Mouse (Mus musculus): Measurements from ENCODE around the gene Tmed5. TPM values are rescaled to one million over a fixed set of nuclear protein-coding genes. Genes with fewer than 3 reads are reported as not detected.

The Tmed5 gene
- total and polyA plus RNA-seq, 2 experiments from 2014 or later, result 23.4 to 26.4 TPM

DNA sequence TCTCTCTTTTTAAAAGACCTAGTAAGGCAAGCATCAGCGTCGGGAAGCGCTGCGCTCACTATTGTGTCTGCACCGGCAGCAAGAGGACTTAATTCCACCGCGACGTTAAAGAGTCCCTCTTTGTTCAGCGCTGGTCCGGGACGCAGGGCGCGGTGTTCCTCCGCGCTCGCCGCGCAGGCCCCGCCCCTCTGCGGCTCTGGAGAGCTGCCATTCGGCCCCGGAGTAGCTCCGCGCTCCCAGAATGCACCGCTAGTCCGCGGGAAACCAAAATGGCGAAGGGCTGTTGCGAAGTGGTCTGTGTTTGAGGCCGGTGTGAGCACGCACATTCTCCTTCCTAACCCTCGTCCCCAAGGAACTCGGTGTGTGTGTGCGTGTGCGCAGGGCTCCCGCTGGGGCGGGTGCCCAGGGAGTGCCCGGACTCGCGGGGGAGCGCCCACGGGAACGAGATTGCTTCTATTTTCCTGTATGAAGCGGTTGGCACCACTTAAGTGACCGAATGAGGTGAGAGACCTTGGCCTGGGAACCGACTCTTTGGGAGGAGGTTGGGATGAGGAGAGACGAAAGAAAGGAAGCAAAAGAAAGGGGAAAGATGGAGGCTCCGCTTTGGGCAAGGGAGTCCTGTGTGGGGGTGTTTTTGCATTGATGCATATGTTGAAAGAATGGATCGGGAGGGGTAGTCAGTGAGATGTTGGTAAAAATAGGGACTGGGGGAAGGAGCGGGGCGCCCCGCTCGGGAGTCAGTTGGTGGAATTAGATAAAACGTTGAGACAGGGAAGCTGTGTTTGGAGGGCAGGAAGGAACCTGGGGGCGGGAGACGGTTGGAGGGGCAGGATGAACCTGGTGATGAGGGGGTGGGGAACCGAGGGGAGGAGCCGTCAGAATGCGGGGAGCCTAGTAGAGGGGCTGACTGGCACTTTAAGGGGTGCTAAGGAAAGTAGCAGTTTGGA is 66.7 kb downstream of the Tmed5 start, which contains the start of gene Mtf2:
Gene Mtf2, plus strand, starts transcription at position 210 of the 947 bp plus-strand sequence.
- H3K4me1 ChIP-seq (ENCODE audit: insufficient read depth, low read length), result no peaks in the 10 kb centered on the region
- DNase-seq (ENCODE audit: low spot score) (peak; percentile 99), ATAC-seq (ENCODE audit: low FRiP score) (peak; percentile 96)
- H3K27ac ChIP-seq (ENCODE audit: low read depth, low read length), result peak within 1 kb of the TSS; percentile 98
- H3K36me3 ChIP-seq (ENCODE audit: insufficient read depth, low read length), result no peaks in the 10 kb centered on the region; the same call in 1 of the 2 replicates
- no peaks in the 10 kb centered on the region for H3K9me3 ChIP-seq (ENCODE audit: low read length)
- under 1% methylated on average over 59 of the region's 59 CpGs for WGBS
- peak within 1 kb of the TSS; percentile 54 for H3K4me2 ChIP-seq (ENCODE audit: low read depth, low read length, poor library complexity, severe bottlenecking)
- H3K27me3 ChIP-seq (ENCODE audit: insufficient read depth, low read length), result no peaks in the 10 kb centered on the region
- H3K9ac ChIP-seq (replicated peaks; ENCODE audit: low read length, poor library complexity, severe bottlenecking), result peak within 1 kb of the TSS; percentile 100
- H3K4me3 ChIP-seq (ENCODE audit: low read depth, low read length), result peak within 1 kb of the TSS; percentile 95
- peak; percentile 45 for TF ChIP-seq CTCF (IDR thresholded peaks at IDR 0.05)

DNA sequence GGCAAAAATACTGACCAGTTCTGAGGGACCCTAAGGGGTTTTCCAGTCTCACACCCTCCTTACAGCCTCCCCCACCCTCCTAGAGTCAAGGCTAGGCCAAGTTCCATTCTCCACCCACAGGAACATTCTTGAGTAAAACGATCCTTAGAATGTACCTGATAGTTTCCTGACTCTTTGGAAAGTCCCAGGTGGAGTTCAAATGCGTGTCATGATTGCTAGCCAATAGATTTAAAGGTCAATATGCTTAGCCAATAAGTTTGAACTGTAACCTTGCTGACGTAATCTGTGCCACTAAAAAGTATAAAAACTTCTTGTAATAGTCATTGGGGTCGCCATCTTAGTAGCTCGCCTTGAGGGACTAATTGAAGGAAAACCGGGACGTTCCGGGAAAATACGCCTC is 72.0 kb downstream of the Tmed5 start:
- Histone ChIP-seq H3K9ac (replicated peaks; ENCODE audit: low read length, poor library complexity, severe bottlenecking) (no peak overlapping the region), H3K27ac (ENCODE audit: low read depth, low read length) (no peak overlapping the region), H3K4me1 (ENCODE audit: insufficient read depth, low read length) (no peaks in the 10 kb centered on the region), H3K36me3 (ENCODE audit: insufficient read depth, low read length) (no peaks in the 10 kb centered on the region), H3K27me3 (ENCODE audit: insufficient read depth, low read length) (no peaks in the 10 kb centered on the region), H3K4me2 (ENCODE audit: low read depth, low read length, poor library complexity, severe bottlenecking) (no peak overlapping the region), H3K4me3 (ENCODE audit: low read depth, low read length) (no peak overlapping the region), H3K9me3 (ENCODE audit: low read length) (no peaks in the 10 kb centered on the region)
- DNase-seq (ENCODE audit: low spot score) (no peak), ATAC-seq (ENCODE audit: low FRiP score) (no peak)
- WGBS, result 94% methylated on average over 9 of the region's 9 CpGs
- no peak for TF ChIP-seq CTCF (IDR thresholded peaks at IDR 0.05)

Other genes starting within 250 kb of the Tmed5 start
- 128 and 189 TPM in 2 replicates for gene Rpl5, start 232.1 kb downstream of the Tmed5 start, total RNA-seq (2014; rRNA removed)
- gene Rpl5, start 232.1 kb downstream of the Tmed5 start, polyA plus RNA-seq (2015; fragmentation: Nextera tagmentation; extraction: Ambion mirVana), result 62.2 and 63.1 TPM in 2 replicates
- gene Fam69a, start 145.5 kb downstream of the Tmed5 start, total RNA-seq (2014; rRNA removed), result 16.2 and 24.6 TPM in 2 replicates
- 77.4 and 79.7 TPM in 2 replicates for gene Fam69a, start 145.5 kb downstream of the Tmed5 start, polyA plus RNA-seq (2015; fragmentation: Nextera tagmentation; extraction: Ambion mirVana)
- gene Mtf2, start 66.9 kb downstream of the Tmed5 start, total RNA-seq (2014; rRNA removed), result 57.9 and 60.0 TPM in 2 replicates
- 54.7 and 55.0 TPM in 2 replicates for gene Mtf2, start 66.9 kb downstream of the Tmed5 start, polyA plus RNA-seq (2015; fragmentation: Nextera tagmentation; extraction: Ambion mirVana)
- 0.66 and 1.1 TPM in 2 replicates for gene Ccdc18, start 255 bp upstream of the Tmed5 start, total RNA-seq (2014; rRNA removed)
- gene Ccdc18, start 255 bp upstream of the Tmed5 start, polyA plus RNA-seq (2015; fragmentation: Nextera tagmentation; extraction: Ambion mirVana), result 1.4 and 2.0 TPM in 2 replicates
- gene Dr1, start 136.3 kb upstream of the Tmed5 start, total RNA-seq (2014; rRNA removed), result 35.1 and 45.7 TPM in 2 replicates
- gene Dr1, start 136.3 kb upstream of the Tmed5 start, polyA plus RNA-seq (2015; fragmentation: Nextera tagmentation; extraction: Ambion mirVana), result 39.3 and 40.2 TPM in 2 replicates
- 6.5 and 6.8 TPM in 2 replicates for gene Pigg, start 180.0 kb upstream of the Tmed5 start, total RNA-seq (2014; rRNA removed)
- gene Pigg, start 180.0 kb upstream of the Tmed5 start, polyA plus RNA-seq (2015; fragmentation: Nextera tagmentation; extraction: Ambion mirVana), result 2.2 and 2.4 TPM in 2 replicates
- gene Gm42517, start 235.3 kb upstream of the Tmed5 start, total RNA-seq (2014; rRNA removed), result 96.8 and 116 TPM in 2 replicates
- gene Gm42517, start 235.3 kb upstream of the Tmed5 start, polyA plus RNA-seq (2015; fragmentation: Nextera tagmentation; extraction: Ambion mirVana), result 4.6 and 5.7 TPM in 2 replicates

Data from midbrain, postnatal 0 days (tissue).